Mouse (Mus musculus) megakaryocyte, embryonic 14.5 days (primary cell): ENCODE data around the gene Sp9.

Experiments used
- FLI1 ChIP-seq: IDR thresholded peaks from 2 replicates; pipeline ENCODE4 v1.6.1; 2012; ENCODE audit warnings: low read length, inconsistent platforms, mixed read lengths
- GATA1 ChIP-seq: IDR thresholded peaks from 3 replicates; pipeline ENCODE4 v1.6.1; 2012; ENCODE audit warnings: mixed read lengths, low read length, inconsistent platforms, borderline replicate concordance

GRCm38 (mm10) chr2:73264611-73265195 is 7.0 kb upstream of the Sp9 start:
- TF ChIP-seq FLI1 (no peak), GATA1 (no peak)
